Mouse (Mus musculus): ENCODE data around the gene Nup133.

Gene Nup133

GRCm38 (mm10) chr8:123847546-123847945, 101.5 kb downstream of the Nup133 start:
- no peak for DNase-seq (ENCODE audit: low read depth, low spot score)
